Mouse (Mus musculus) thymus, adult 2 months (tissue): ENCODE data around the gene Arhgap44. TPM values are rescaled to one million over a fixed set of nuclear protein-coding genes. Genes with fewer than 3 reads are reported as not detected.

Experiments used
- DNase-seq: peaks from one replicate; pipeline ENCODE4 v3.0.0; 2021
- H3K27ac ChIP-seq: fragments of 200-500 bp; 2 replicates; pipeline ENCODE4 v1.5.1; 2012; ENCODE audit warnings: low read length, control low read depth; ENCODE audit not compliant: control insufficient read depth, insufficient read depth
- H3K27me3 ChIP-seq: fragments of 200-500 bp; 2 replicates; pipeline ENCODE4 v1.6.1; 2012; ENCODE audit warnings: mild to moderate bottlenecking, low read length, moderate library complexity, mixed read lengths; ENCODE audit not compliant: control insufficient read depth, insufficient read depth
- H3K36me3 ChIP-seq: fragments of 200-500 bp; 2 replicates; pipeline ENCODE4 v1.6.1; 2012; ENCODE audit warnings: mild to moderate bottlenecking, low read length, moderate library complexity; ENCODE audit not compliant: control insufficient read depth, insufficient read depth
- H3K4me1 ChIP-seq: fragments of 200-500 bp; replicated peaks from 2 replicates; pipeline ENCODE4 v1.6.1; 2012; ENCODE audit warnings: low read length; ENCODE audit not compliant: control insufficient read depth, insufficient read depth
- H3K4me3 ChIP-seq: fragments of 200-500 bp; 2 replicates; pipeline ENCODE4 v1.5.1; 2012; ENCODE audit warnings: mild to moderate bottlenecking, low read length, control low read depth, moderate library complexity; ENCODE audit not compliant: control insufficient read depth, insufficient read depth
- CTCF ChIP-seq: fragments of 200-500 bp; IDR thresholded peaks from 2 replicates; pipeline ENCODE4 v1.5.1; 2012; ENCODE audit warnings: mild to moderate bottlenecking, control low read depth, low read length, moderate library complexity, borderline replicate concordance; ENCODE audit not compliant: control insufficient read depth, poor library complexity, insufficient read depth; ENCODE audit errors: extremely low read depth
- POLR2A ChIP-seq: fragments of 200-500 bp; IDR thresholded peaks from 2 replicates; pipeline ENCODE4 v1.6.1; 2012; ENCODE audit warnings: mild to moderate bottlenecking, low read length, control low read depth, moderate library complexity; ENCODE audit not compliant: control insufficient read depth, poor library complexity, insufficient read depth; ENCODE audit errors: extremely low read depth
- WGBS: fragments of 180-500 bp; shearing (Covaris S2); methylation state at CpG from one replicate; pipeline ENCODE4 v1.1.7; 2018; 5-methylcytosine and 5-hydroxymethylcytosine counted together
- polyA plus RNA-seq: library from polyadenylated mRNA; depleted of rRNA; stranded (reverse); fragments of >200 nt; gene quantifications from 2 replicates; pipeline ENCODE4 v1.2.3, GENCODE M21; 2012

The Arhgap44 gene
- polyA plus RNA-seq, 1 experiment, result 6.7 TPM

GRCm38 (mm10) chr11:65006047-65006446 is 156.7 kb downstream of the Arhgap44 start:
- WGBS, result 92% methylated on average over 4 of the region's 4 CpGs
- TF ChIP-seq POLR2A, result no peak
- TF ChIP-seq CTCF, result no peak
- H3K4me1 ChIP-seq, result no peaks in the 10 kb centered on the region
- DNase-seq, result no peak
- H3K27me3 ChIP-seq, result no peaks in the 10 kb centered on the region
- no peak overlapping the region for H3K27ac ChIP-seq
- no peak overlapping the region for H3K4me3 ChIP-seq
- peaks cover 4% of the 10 kb centered on the region for H3K36me3 ChIP-seq

- peaks cover 9% of the 10 kb centered on the region for H3K36me3 ChIP-seq
- no peaks in the 10 kb centered on the region for H3K27me3 ChIP-seq
- WGBS, result 94% methylated on average over 3 of the region's 3 CpGs
- H3K27ac ChIP-seq, result no peak overlapping the region
- H3K4me1 ChIP-seq, result no peaks in the 10 kb centered on the region
- TF ChIP-seq CTCF, result no peak
- no peak for TF ChIP-seq POLR2A
- no peak overlapping the region for H3K4me3 ChIP-seq
- DNase-seq, result no peak
These were observed 157.9 kb downstream of the Arhgap44 start for GRCm38 (mm10) chr11:65004836-65005235.

- H3K27ac ChIP-seq, result no peak overlapping the region
- no peak for TF ChIP-seq POLR2A
- TF ChIP-seq CTCF, result no peak
These were observed 159.2 kb downstream of the Arhgap44 start for GRCm38 (mm10) chr11:65003611-65004010.

DNA sequence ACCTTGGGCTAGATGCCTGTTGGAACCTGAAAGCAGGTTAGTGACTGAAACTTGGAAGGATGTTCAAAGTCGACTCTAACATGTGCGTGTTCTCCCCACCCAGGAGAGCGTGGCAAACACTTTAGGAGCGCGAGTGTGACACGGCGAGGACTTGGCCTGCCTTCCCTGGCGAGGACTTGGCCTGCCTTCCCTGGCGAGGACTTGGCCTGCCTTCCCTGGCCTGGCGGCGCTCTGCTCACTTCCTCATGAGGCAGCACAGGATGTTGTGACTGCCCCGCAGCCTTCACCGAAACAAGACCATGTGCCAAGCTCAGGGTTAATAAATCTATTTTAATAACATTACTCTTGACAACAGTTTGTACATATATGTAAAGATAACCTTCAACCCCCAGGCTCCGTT is 161.0 kb downstream of the Arhgap44 start:
- Histone ChIP-seq H3K36me3 (peaks cover 32% of the 10 kb centered on the region), H3K4me3 (no peak overlapping the region), H3K27me3 (no peaks in the 10 kb centered on the region), H3K27ac (no peak overlapping the region), H3K4me1 (no peaks in the 10 kb centered on the region)
- WGBS, result 94% methylated on average over 14 of the region's 14 CpGs
- no peak for DNase-seq
- no peak for TF ChIP-seq POLR2A
- no peak for TF ChIP-seq CTCF

More at GRCm38 (mm10) chr11:65003611-65004010, 159.2 kb downstream of the Arhgap44 start:
- WGBS, result 88% methylated on average over 5 of the region's 5 CpGs
- DNase-seq, result no peak
- no peak overlapping the region for H3K4me3 ChIP-seq
- H3K36me3 ChIP-seq, result peaks cover 21% of the 10 kb centered on the region
- H3K27me3 ChIP-seq, result no peaks in the 10 kb centered on the region
- no peaks in the 10 kb centered on the region for H3K4me1 ChIP-seq

DNA sequence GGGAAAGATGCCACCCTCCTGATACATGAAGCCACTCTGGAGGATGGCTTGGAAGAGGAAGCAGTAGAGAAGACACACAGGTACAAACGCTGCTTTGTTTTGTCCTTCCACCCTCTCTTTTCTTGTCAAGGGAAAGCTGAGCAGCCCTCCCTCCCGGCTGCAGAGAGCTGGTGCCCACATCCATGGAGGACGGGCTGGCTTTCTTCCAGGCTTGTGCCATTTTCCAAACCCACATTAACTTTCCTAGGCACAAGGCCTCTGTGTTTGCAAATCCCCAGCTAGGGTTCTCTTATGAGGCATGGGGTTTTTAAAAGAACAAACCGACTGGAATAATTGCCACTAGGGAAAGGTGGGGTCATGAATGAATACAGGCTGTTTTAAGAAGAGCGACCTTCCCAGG is 163.1 kb downstream of the Arhgap44 start:
- 96% methylated on average over 5 of the region's 5 CpGs for WGBS
- no peak overlapping the region for H3K27ac ChIP-seq
- no peak for TF ChIP-seq CTCF
- no peak for TF ChIP-seq POLR2A
- H3K4me1 ChIP-seq, result no peaks in the 10 kb centered on the region
- peaks cover 40% of the 10 kb centered on the region for H3K36me3 ChIP-seq
- no peaks in the 10 kb centered on the region for H3K27me3 ChIP-seq
- no peak for DNase-seq
- H3K4me3 ChIP-seq, result no peak overlapping the region

GRCm38 (mm10) chr11:64998439-64998838 is 164.3 kb downstream of the Arhgap44 start:
- DNase-seq, result no peak
- Histone ChIP-seq H3K27me3 (no peaks in the 10 kb centered on the region), H3K4me1 (no peaks in the 10 kb centered on the region), H3K4me3 (no peak overlapping the region), H3K36me3 (peaks cover 40% of the 10 kb centered on the region), H3K27ac (no peak overlapping the region)
- TF ChIP-seq CTCF (no peak), POLR2A (no peak)
- WGBS, result 91% methylated on average over 3 of the region's 3 CpGs

DNA sequence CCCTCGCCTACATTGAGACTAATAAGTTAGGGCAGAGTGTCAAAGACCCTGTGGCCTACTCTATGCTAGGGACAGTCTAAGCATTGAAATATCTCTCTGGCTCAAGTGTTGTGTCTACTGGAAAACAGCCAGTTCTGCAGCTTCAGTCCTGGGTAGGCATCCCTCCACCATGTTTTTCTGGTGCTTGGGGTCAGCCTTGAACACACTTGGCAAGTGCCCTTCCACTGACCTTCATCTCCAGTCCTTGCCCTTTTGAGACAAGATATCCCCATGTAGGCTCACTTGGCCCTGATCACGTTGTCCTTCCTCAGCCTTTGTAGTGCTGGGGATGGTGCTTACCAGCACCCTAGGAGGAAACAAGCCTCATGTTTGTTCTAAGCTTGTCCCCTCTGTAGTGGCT is 174.2 kb downstream of the Arhgap44 start:
- WGBS, result 93% methylated on average over 2 of the region's 2 CpGs
- Histone ChIP-seq H3K4me1 (no peaks in the 10 kb centered on the region), H3K36me3 (peaks cover 41% of the 10 kb centered on the region), H3K4me3 (no peak overlapping the region), H3K27ac (no peak overlapping the region), H3K27me3 (no peaks in the 10 kb centered on the region)
- DNase-seq, result no peak
- TF ChIP-seq CTCF, result no peak
- TF ChIP-seq POLR2A, result no peak
